Mouse (Mus musculus) heart, postnatal 0 days (tissue): ENCODE results near the gene Wwox. TPM values are rescaled to one million over a fixed set of nuclear protein-coding genes. Genes with fewer than 3 reads are reported as not detected.

ENCODE experiments used
- ATAC-seq: fragments of 200-750 bp; cut with Nextera tagmentation; 2 replicates; pipeline ENCODE4 v1.8.0; 2017; ENCODE audit warnings: low read depth, moderate number of reproducible peaks, moderate library complexity; ENCODE audit not compliant: insufficient read depth
- DNase-seq: peaks from one replicate; pipeline ENCODE4 v3.0.0-alpha.2; 2016; ENCODE audit warnings: low spot score
- H3K27ac ChIP-seq: fragments of 300-500 bp; sonication (generic); 2 replicates; pipeline ENCODE4 v1.5.1; 2014; ENCODE audit warnings: low read depth, mild to moderate bottlenecking
- H3K27me3 ChIP-seq: fragments of 300-500 bp; sonication (generic); 2 replicates; pipeline ENCODE4 v1.6.1; 2014; ENCODE audit warnings: low read length, mixed read lengths; ENCODE audit not compliant: control insufficient read depth, insufficient read depth
- H3K36me3 ChIP-seq: fragments of 300-500 bp; sonication (generic); replicated peaks from 2 replicates; pipeline ENCODE4 v1.6.1; 2014; ENCODE audit warnings: low read length, mixed read lengths; ENCODE audit not compliant: control insufficient read depth, insufficient read depth
- H3K4me1 ChIP-seq: fragments of 300-500 bp; sonication (generic); 2 replicates; pipeline ENCODE4 v1.6.1; 2014; ENCODE audit warnings: antibody characterized with exemption; ENCODE audit not compliant: control insufficient read depth, insufficient read depth
- H3K4me2 ChIP-seq: fragments of 300-500 bp; sonication (generic); 2 replicates; pipeline ENCODE4 v1.6.1; 2014; ENCODE audit warnings: low read depth, mild to moderate bottlenecking, low read length, moderate library complexity
- H3K4me3 ChIP-seq: fragments of 300-500 bp; sonication (generic); 2 replicates; pipeline ENCODE4 v1.5.1; 2014; ENCODE audit warnings: low read depth, low read length
- H3K9ac ChIP-seq: fragments of 300-500 bp; sonication (generic); replicated peaks from 2 replicates; pipeline ENCODE4 v1.6.1; 2014; ENCODE audit warnings: low read depth, low read length, mixed read lengths
- H3K9me3 ChIP-seq: fragments of 300-500 bp; sonication (generic); replicated peaks from 2 replicates; pipeline ENCODE4 v1.6.1; 2016; ENCODE audit warnings: low read length; ENCODE audit not compliant: control insufficient read depth
- CTCF ChIP-seq: IDR thresholded peaks from 2 replicates; pipeline ENCODE4 v1.5.1; 2016; ENCODE audit warnings: antibody characterized with exemption, control low read depth, low read depth
- EP300 ChIP-seq: IDR thresholded peaks from 2 replicates; pipeline ENCODE4 v1.6.1; 2016; ENCODE audit warnings: antibody characterized with exemption, low read depth
- WGBS: fragments of 180-500 bp; shearing (Covaris S2); extraction: QIAGEN DNeasy Blood & Tissue Kit; methylation state at CpG from one replicate; pipeline ENCODE4 v1.1.7; 2014; 5-methylcytosine and 5-hydroxymethylcytosine counted together
- polyA plus RNA-seq: library from polyadenylated mRNA; unstranded; fragments of >200 nt; fragmentation: Nextera tagmentation; extraction: Ambion mirVana; gene quantifications from 2 replicates; pipeline ENCODE4 v1.2.1, GENCODE M21; 2015
- total RNA-seq: library from RNA; depleted of rRNA; stranded (reverse); fragments of >200 nt; gene quantifications from 2 replicates; pipeline ENCODE4 v1.2.3, GENCODE M21; 2014; ENCODE audit warnings: low replicate concordance

Gene Wwox
- total and polyA plus RNA-seq, 2 experiments from 2014 or later: 7.5 to 9.6 TPM

GRCm38 (mm10) chr8:114777271-114777980 is 338.0 kb downstream of the Wwox start:
- Histone ChIP-seq H3K9ac (no peak overlapping the region), H3K4me2 (no peak overlapping the region), H3K4me1 (peaks cover 15% of the 10 kb centered on the region), H3K36me3 (no peaks in the 10 kb centered on the region), H3K27ac (no peak overlapping the region), H3K27me3 (no peaks in the 10 kb centered on the region), H3K4me3 (no peak overlapping the region), H3K9me3 (no peaks in the 10 kb centered on the region)
- no peak for DNase-seq
- TF ChIP-seq CTCF (no peak), EP300 (no peak)
- WGBS: 33% methylated on average over 10 of the region's 10 CpGs
- no peak for ATAC-seq

- H3K4me3 ChIP-seq: no peak overlapping the region
- ATAC-seq: no peak
These were observed 339.5 kb downstream of the Wwox start for GRCm38 (mm10) chr8:114779002-114779401.

GRCm38 (mm10) chr8:114783321-114783720 is 343.9 kb downstream of the Wwox start:
- Histone ChIP-seq H3K27ac (no peak overlapping the region), H3K9me3 (no peaks in the 10 kb centered on the region), H3K9ac (no peak overlapping the region), H3K4me2 (no peak overlapping the region), H3K4me1 (no peaks in the 10 kb centered on the region), H3K36me3 (no peaks in the 10 kb centered on the region), H3K27me3 (no peaks in the 10 kb centered on the region), H3K4me3 (no peak overlapping the region)
- DNase-seq (no peak), ATAC-seq (no peak)
- TF ChIP-seq EP300 (no peak), CTCF (no peak)
- WGBS: 84% methylated on average over 8 of the region's 8 CpGs

More at GRCm38 (mm10) chr8:114779002-114779401, 339.5 kb downstream of the Wwox start:
- H3K4me2 ChIP-seq: no peak overlapping the region
- H3K9me3 ChIP-seq: no peaks in the 10 kb centered on the region
- 82% methylated on average over 9 of the region's 9 CpGs for WGBS
- peaks cover 12% of the 10 kb centered on the region; the same call in 1 of the 2 replicates for H3K4me1 ChIP-seq
- no peak overlapping the region for H3K9ac ChIP-seq
- H3K27me3 ChIP-seq: no peaks in the 10 kb centered on the region
- TF ChIP-seq CTCF: no peak
- TF ChIP-seq EP300: no peak
- DNase-seq: no peak
- no peak overlapping the region for H3K27ac ChIP-seq
- no peaks in the 10 kb centered on the region for H3K36me3 ChIP-seq

GRCm38 (mm10) chr8:114785834-114786233 is 346.4 kb downstream of the Wwox start:
- DNase-seq: no peak
- no peaks in the 10 kb centered on the region for H3K36me3 ChIP-seq
- no peaks in the 10 kb centered on the region for H3K9me3 ChIP-seq
- H3K9ac ChIP-seq: no peak overlapping the region
- WGBS: 78% methylated on average over 11 of the region's 11 CpGs
- no peaks in the 10 kb centered on the region for H3K4me1 ChIP-seq
- H3K27ac ChIP-seq: no peak overlapping the region
- TF ChIP-seq CTCF: no peak
- no peak for TF ChIP-seq EP300
- no peak for ATAC-seq
- no peaks in the 10 kb centered on the region for H3K27me3 ChIP-seq
- no peak overlapping the region for H3K4me3 ChIP-seq
- H3K4me2 ChIP-seq: no peak overlapping the region

- TF ChIP-seq CTCF (no peak), EP300 (no peak)
- DNase-seq (no peak), ATAC-seq (no peak)
- no peaks in the 10 kb centered on the region for H3K27me3 ChIP-seq
- WGBS: 65% methylated on average over 7 of the region's 7 CpGs
- H3K9ac ChIP-seq: no peak overlapping the region
- no peak overlapping the region for H3K27ac ChIP-seq
- no peaks in the 10 kb centered on the region for H3K4me1 ChIP-seq
- H3K9me3 ChIP-seq: no peaks in the 10 kb centered on the region
- no peaks in the 10 kb centered on the region for H3K36me3 ChIP-seq
- H3K4me3 ChIP-seq: no peak overlapping the region
- H3K4me2 ChIP-seq: no peak overlapping the region
These were observed 350.2 kb downstream of the Wwox start for GRCm38 (mm10) chr8:114789616-114790015.

- Histone ChIP-seq H3K4me3 (no peak overlapping the region), H3K27me3 (no peaks in the 10 kb centered on the region), H3K9ac (no peak overlapping the region), H3K9me3 (no peaks in the 10 kb centered on the region), H3K27ac (no peak overlapping the region), H3K4me1 (no peaks in the 10 kb centered on the region), H3K4me2 (no peak overlapping the region), H3K36me3 (no peaks in the 10 kb centered on the region)
- 80% methylated on average over 7 of the region's 7 CpGs for WGBS
- DNase-seq: no peak
- TF ChIP-seq CTCF: no peak
- TF ChIP-seq EP300: no peak
- ATAC-seq: no peak
These were observed 351.3 kb downstream of the Wwox start for GRCm38 (mm10) chr8:114790754-114791153.
